Comparison of ENCODE assay signal across 11 mouse cellular contexts in the genomic region with DNA sequence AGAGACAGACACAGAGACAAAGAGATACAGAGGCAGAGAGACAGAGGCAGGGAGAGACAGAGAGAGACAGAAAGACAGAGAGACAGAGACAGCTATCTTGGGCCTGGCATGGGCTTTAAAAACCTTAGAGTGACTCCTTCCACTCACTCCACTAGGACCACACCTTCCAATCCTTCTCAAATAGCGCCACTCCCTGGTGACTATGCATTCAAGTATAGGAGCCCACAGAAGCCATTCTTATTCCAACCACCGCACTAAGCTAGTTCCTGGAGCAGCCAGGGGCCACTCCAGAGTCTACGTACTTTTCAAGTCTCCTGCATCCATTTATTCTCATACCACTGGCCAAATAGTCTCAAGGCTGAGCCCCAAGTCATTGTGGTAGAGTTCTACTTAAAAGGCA.
DNase-seq lines count a peak whose midpoint lies in the region; ATAC-seq and TF ChIP-seq lines count a peak whose summit lies in the region.
"Had no signal": no experiment of that assay in that cellular context is flagged by ENCODE, and none has a peak within 500 bp of the region (broad histone marks: within the 10 kb centered on the region; RNA-seq: fewer than 3 reads in every experiment).

No protein-coding gene starts in this region.

- no peaks in the 10 kb centered on the region for H3K9me3 ChIP-seq in forebrain, postnatal 0 days (ENCODE audit: low read length)
- H3K9me3 ChIP-seq in forebrain, embryonic 10.5 days: no peaks in the 10 kb centered on the region
- H3K9me3 ChIP-seq in liver, postnatal 0 days (ENCODE audit: low read length): no peaks in the 10 kb centered on the region
- H3K9me3 ChIP-seq in CH12.LX (replicated peaks; ENCODE audit: low read length): no peaks in the 10 kb centered on the region
- H3K9me3 ChIP-seq: hindbrain, embryonic 15.5 days; kidney, embryonic 15.5 days; liver, embryonic 13.5 days had no signal

- DNase-seq in forebrain, postnatal 0 days: no peak
- DNase-seq in forebrain, embryonic 10.5 days (ENCODE audit: extremely low spot score, low spot score): no peak
- no peak for DNase-seq in liver, postnatal 0 days
- no peak for DNase-seq in liver
- no peak for DNase-seq in CH12.LX (ENCODE audit: extremely low read depth)
- peak; percentile 31 for DNase-seq in brain, adult 2 months (ENCODE audit: low read depth, low spot score)
- no peak for DNase-seq in right cerebral cortex, adult 2 months (ENCODE audit: low spot score in 2 of 2)
- DNase-seq: liver, embryonic 13.5 days had no signal

- H3K4me3 ChIP-seq in forebrain, postnatal 0 days (ENCODE audit: low read depth, low read length): no peak overlapping the region
- no peak overlapping the region for H3K4me3 ChIP-seq in forebrain, embryonic 10.5 days
- H3K4me3 ChIP-seq in liver, postnatal 0 days (ENCODE audit: low read depth, low read length): no peak overlapping the region
- no peak overlapping the region for H3K4me3 ChIP-seq in CH12.LX (replicated peaks in 1 of 3; ENCODE audit: low read depth in 2 of 3, low read length in 2 of 3, poor library complexity in 1 of 3)
- H3K4me3 ChIP-seq: erythroblast, embryonic 14.5 days; hindbrain, embryonic 15.5 days; kidney, embryonic 15.5 days; liver, embryonic 13.5 days had no signal

- TF ChIP-seq CTCF in forebrain, postnatal 0 days (IDR thresholded peaks at IDR 0.05; ENCODE audit: low read depth): peak; percentile 47
- TF ChIP-seq CTCF in liver, postnatal 0 days (IDR thresholded peaks at IDR 0.05; ENCODE audit: low read depth): 0 out of 2 replicates have a peak, but pooled peaks have one; percentile 23
- TF ChIP-seq CTCF in CH12.LX (conservative IDR thresholded peaks at IDR 0.05 in 1 of 2, IDR thresholded peaks at IDR 0.05 in 1 of 2; ENCODE audit: low read depth in 2 of 2, low read length in 2 of 2): peak in 1 of 2 experiments; percentile 22; a peak in 2 of 4 replicates

- no peak for TF ChIP-seq EP300 in liver, postnatal 0 days (IDR thresholded peaks at IDR 0.05; ENCODE audit: low read depth)
- no peak for TF ChIP-seq EP300 in CH12.LX (IDR thresholded peaks at IDR 0.05; ENCODE audit: low read length)

- H3K79me2 ChIP-seq in CH12.LX (replicated peaks; ENCODE audit: control insufficient read depth, extremely low read depth, insufficient read depth, poor library complexity, severe bottlenecking): no peaks in the 10 kb centered on the region

- H3K4me2 ChIP-seq in forebrain, postnatal 0 days (ENCODE audit: low read depth): no peak overlapping the region
- no peak overlapping the region for H3K4me2 ChIP-seq in liver, postnatal 0 days (ENCODE audit: low read depth, low read length)
- H3K4me2 ChIP-seq in CH12.LX (ENCODE audit: insufficient read depth, low read depth, poor library complexity, severe bottlenecking): no peak overlapping the region
- H3K4me2 ChIP-seq: hindbrain, embryonic 15.5 days; kidney, embryonic 15.5 days; liver, embryonic 13.5 days had no signal

- H3K9ac ChIP-seq in forebrain, postnatal 0 days: no peak overlapping the region
- H3K9ac ChIP-seq in liver, postnatal 0 days (replicated peaks): no peak overlapping the region
- H3K9ac ChIP-seq in CH12.LX (ENCODE audit: insufficient read depth, low read depth): no peak overlapping the region
- H3K9ac ChIP-seq: hindbrain, embryonic 15.5 days; kidney, embryonic 15.5 days; liver, embryonic 13.5 days had no signal

- H3K27ac ChIP-seq in forebrain, postnatal 0 days (ENCODE audit: low read depth, low read length): no peak overlapping the region
- H3K27ac ChIP-seq in forebrain, embryonic 10.5 days: no peak overlapping the region
- H3K27ac ChIP-seq in liver, postnatal 0 days (ENCODE audit: low read depth): no peak overlapping the region
- H3K27ac ChIP-seq in CH12.LX (ENCODE audit: insufficient read depth, low read depth): no peak overlapping the region
- H3K27ac ChIP-seq: hindbrain, embryonic 15.5 days; kidney, embryonic 15.5 days; liver, embryonic 13.5 days had no signal

- in situ Hi-C loops in CH12.LX (cut with MboI; ENCODE audit: low pct_ligation_motif_present, low pct_unique_long_range_greater_than_20kb, low sequenced_read_pairs): loop anchor here (10.0 kb wide), 1 partner anchor 214 kb away; no protein-coding TSS in a partner anchor

- TF ChIP-seq RAD21 in CH12.LX (IDR thresholded peaks at IDR 0.05; ENCODE audit: low read depth, low read length): peak; percentile 23

- no peaks in the 10 kb centered on the region; the same call in 1 of the 2 replicates for H3K36me3 ChIP-seq in forebrain, postnatal 0 days (ENCODE audit: insufficient read depth)
- peaks cover 89% of the 10 kb centered on the region for H3K36me3 ChIP-seq in forebrain, embryonic 10.5 days (replicated peaks)
- H3K36me3 ChIP-seq in liver, postnatal 0 days (replicated peaks; ENCODE audit: insufficient read depth, low read length): no peaks in the 10 kb centered on the region
- no peaks in the 10 kb centered on the region for H3K36me3 ChIP-seq in CH12.LX (replicated peaks in 1 of 2; ENCODE audit: control insufficient read depth in 1 of 2, insufficient read depth in 1 of 2, low read length in 1 of 2)
- H3K36me3 ChIP-seq: hindbrain, embryonic 15.5 days; kidney, embryonic 15.5 days; liver, embryonic 13.5 days had no signal

- dilution Hi-C loops in CH12.LX (cut with MboI; ENCODE audit: extremely low pct_ligation_motif_present, extremely low pct_unique_long_range_greater_than_20kb, low sequenced_read_pairs): no loop called here

- no peaks in the 10 kb centered on the region for H3K4me1 ChIP-seq in forebrain, postnatal 0 days (ENCODE audit: insufficient read depth)
- peaks cover 4% of the 10 kb centered on the region; the same call in 1 of the 2 replicates for H3K4me1 ChIP-seq in forebrain, embryonic 10.5 days
- no peaks in the 10 kb centered on the region for H3K4me1 ChIP-seq in liver, postnatal 0 days (ENCODE audit: insufficient read depth)
- H3K4me1 ChIP-seq in CH12.LX (ENCODE audit: control insufficient read depth in 1 of 2, insufficient read depth in 2 of 2): no peaks in the 10 kb centered on the region
- H3K4me1 ChIP-seq: hindbrain, embryonic 15.5 days; kidney, embryonic 15.5 days; liver, embryonic 13.5 days had no signal

- WGBS in forebrain, postnatal 0 days: 77% methylated on average over 3 of the region's 3 CpGs
- WGBS in forebrain, embryonic 10.5 days: 88% methylated on average over 3 of the region's 3 CpGs
- 74% methylated on average over 3 of the region's 3 CpGs for WGBS in liver, postnatal 0 days (ENCODE audit: insufficient replicate concordance)

- no peak for TF ChIP-seq POLR2A in CH12.LX (IDR thresholded peaks at IDR 0.05; ENCODE audit: low read depth, low read length)

- no peaks in the 10 kb centered on the region for H3K27me3 ChIP-seq in forebrain, postnatal 0 days (ENCODE audit: insufficient read depth, low read length)
- no peaks in the 10 kb centered on the region for H3K27me3 ChIP-seq in forebrain, embryonic 10.5 days (ENCODE audit: poor library complexity, severe bottlenecking)
- no peaks in the 10 kb centered on the region for H3K27me3 ChIP-seq in liver, postnatal 0 days (ENCODE audit: insufficient read depth, low read length)
- H3K27me3 ChIP-seq in CH12.LX (replicated peaks): peaks cover 88% of the 10 kb centered on the region

- no peak; the same call in 1 of the 2 replicates for ATAC-seq in forebrain, postnatal 0 days
- no peak for ATAC-seq in liver, postnatal 0 days

TF ChIP-seq in CH12.LX, 34 proteins besides CTCF, POLR2A, EP300 and RAD21:
- TF ChIP-seq ETS1 (conservative IDR thresholded peaks at IDR 0.05; ENCODE audit: low read depth, low read length) (no peak), NELFE (IDR thresholded peaks at IDR 0.05; ENCODE audit: low read depth, low read length) (no peak), MYC (IDR thresholded peaks at IDR 0.05; ENCODE audit: low read depth, low read length) (no peak), SMC3 (IDR thresholded peaks at IDR 0.05; ENCODE audit: low read depth, low read length) (peak; percentile 25; the same call in 1 of the 2 replicates), GABPA (IDR thresholded peaks at IDR 0.05; ENCODE audit: insufficient replicate concordance, low read depth, low read length) (no peak), HCFC1 (IDR thresholded peaks at IDR 0.05; ENCODE audit: low read depth, low read length) (no peak), MEF2A (IDR thresholded peaks at IDR 0.05; ENCODE audit: borderline replicate concordance, low read depth, low read length) (no peak), BHLHE40 (IDR thresholded peaks at IDR 0.05; ENCODE audit: low read depth, low read length) (no peak)
